Mouse (Mus musculus) lung, adult 2 months (tissue): ENCODE measurements around the gene Fam169b.

ENCODE experiments used
- CTCF ChIP-seq: fragments of 200-500 bp; IDR thresholded peaks from 2 replicates; pipeline ENCODE4 v1.5.1; 2011; ENCODE audit warnings: mild to moderate bottlenecking, low read length, control low read depth; ENCODE audit not compliant: insufficient read depth
- POLR2A ChIP-seq: fragments of 200-500 bp; IDR thresholded peaks from 2 replicates; pipeline ENCODE4 v1.6.1; 2011; ENCODE audit warnings: low read depth, mild to moderate bottlenecking, control low read depth, low read length, borderline replicate concordance; ENCODE audit errors: extremely low read depth

DNA sequence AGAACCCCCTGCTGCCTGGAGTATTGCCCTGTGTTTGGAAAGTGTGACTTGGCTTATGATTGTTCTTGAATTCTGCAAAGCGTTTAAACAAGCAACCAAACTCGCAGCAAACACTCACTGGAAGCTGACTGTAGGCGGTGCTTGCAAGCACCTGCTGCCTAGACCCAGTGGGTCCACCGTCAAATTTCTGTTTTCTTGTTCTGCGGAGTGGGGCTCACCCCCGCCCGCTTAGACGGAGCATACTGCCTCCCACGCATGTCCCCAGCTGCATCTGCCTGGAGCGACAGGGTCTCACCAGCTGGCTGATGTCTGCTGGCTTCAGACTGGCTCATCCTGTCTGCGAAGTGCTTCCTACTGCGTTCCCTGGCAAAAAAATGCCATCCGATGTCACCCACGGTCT, 9.1 kb upstream of the Fam169b start:
- TF ChIP-seq CTCF (no peak), POLR2A (no peak)
